Mouse (Mus musculus) left cerebral cortex, postnatal 36 days (tissue): ENCODE measurements at regions not wholly inside any gene's neighbourhood (a gene's known extent, or its start where the extent isn't known, plus 50 kb on each side); places are given as distances from the start of the nearest gene placed in this dataset.

Experiments used
- DNase-seq, 2 experiments: peaks; one replicate each; pipeline ENCODE4 v3.0.0; 2021 to 2022; ENCODE audit warnings: low spot score in 2 of 2, mixed read lengths in 1 of 2
- intact Hi-C: fragments of 180-260 bp; cut with DNase I; formaldehyde crosslinking; loops from one replicate; pipeline ENCODE4 v1.15.1; 2025

DNA sequence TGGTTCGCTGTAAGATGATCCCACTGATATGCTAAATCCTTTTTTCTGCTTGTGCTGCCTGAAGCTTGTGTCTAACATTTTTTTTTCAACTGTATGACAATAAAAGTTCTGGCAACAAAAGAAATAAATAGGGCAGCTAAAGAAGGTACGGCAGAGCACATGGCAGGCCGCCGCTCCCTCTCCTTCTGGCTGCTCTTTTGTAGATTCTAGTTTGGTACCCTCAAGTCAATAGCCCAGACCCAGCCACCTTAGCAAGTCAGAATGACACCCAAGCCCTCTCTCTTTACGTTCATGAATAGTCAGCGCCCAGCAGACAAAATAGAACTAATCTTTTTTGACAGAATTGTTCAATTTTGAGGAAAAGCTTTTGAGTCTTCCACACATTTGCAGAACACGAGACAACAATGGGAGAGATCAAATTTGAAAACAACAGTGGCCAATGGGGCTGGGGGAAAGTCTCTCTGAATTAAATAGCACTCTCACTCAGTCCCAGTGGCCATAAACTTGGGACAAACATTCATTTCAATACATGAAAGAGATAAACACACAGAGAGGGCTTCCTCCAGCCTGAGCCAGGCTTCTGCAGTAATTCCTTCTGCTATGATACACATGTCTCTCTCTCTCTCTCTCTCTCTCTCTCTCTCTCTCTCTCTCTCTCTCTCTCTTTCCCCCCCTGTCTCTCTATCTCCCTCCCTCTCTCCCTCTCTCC, 180.0 kb upstream of the Otx2 start:
- intact Hi-C loops = no loop called here
- no peak for DNase-seq

DNA sequence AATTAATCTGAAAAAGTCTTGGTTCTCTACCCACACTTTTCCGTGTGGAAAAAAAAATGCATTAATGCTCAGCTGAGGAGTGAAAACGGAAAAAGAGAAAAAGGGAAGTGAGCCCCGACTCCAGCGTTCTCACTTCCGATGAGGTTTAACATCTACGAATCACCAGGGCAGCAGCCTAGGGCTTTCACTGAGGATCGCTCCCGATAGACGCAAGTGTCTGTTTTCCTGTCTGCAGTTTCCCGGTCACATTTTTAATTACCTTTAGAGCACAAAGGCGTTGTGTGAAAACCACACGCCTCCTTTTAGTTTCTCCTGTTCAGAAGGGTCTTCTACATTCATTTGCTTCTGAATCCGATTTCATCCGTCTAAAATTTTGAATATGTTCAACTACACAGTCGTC, 179.2 kb upstream of the Otx2 start:
- no peak for DNase-seq
- intact Hi-C loops = no loop called here

DNA sequence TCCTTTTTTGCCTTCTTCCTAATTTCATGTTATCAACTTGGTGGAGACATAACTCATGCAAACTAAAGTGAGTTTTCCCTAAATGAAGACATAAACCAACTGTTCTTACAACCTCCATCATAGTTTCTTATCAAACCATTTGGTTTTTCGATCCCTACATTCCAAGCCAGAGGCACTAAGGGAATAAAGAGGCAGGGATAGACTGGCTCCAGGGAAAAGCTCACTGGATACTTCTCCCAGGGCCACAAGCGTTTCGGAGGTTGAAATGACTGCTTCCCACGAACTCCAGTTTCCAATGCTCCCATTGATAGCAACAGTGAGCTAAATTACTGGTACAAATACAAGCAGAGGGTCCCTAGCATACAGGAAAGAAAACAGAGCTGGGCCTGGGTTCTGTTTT, 178.4 kb upstream of the Otx2 start:
- no peak for DNase-seq

DNA sequence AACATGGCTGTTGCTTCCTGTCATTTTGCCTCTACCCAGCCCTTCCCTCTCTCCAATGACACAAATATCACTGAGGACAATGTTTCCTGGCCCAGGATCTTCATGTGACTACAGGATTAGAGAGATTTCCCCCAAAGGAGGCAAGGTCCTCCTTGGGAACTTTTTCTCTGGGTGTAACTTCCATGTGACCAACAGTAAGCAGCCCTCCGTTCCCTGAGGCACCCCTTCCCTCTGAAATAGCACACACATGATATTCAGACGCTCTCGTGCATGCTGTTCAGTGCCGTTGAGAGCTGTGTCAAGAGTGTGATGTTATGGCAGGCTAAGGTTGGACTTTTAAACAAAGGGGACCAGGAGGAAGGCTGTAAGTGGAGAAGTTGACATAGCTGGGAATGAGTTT, 169.2 kb upstream of the Otx2 start:
- intact Hi-C loops = no loop called here
- DNase-seq = no peak

More for the DNA sequence above, 178.4 kb upstream of the Otx2 start:
- intact Hi-C loops = no loop called here

DNA sequence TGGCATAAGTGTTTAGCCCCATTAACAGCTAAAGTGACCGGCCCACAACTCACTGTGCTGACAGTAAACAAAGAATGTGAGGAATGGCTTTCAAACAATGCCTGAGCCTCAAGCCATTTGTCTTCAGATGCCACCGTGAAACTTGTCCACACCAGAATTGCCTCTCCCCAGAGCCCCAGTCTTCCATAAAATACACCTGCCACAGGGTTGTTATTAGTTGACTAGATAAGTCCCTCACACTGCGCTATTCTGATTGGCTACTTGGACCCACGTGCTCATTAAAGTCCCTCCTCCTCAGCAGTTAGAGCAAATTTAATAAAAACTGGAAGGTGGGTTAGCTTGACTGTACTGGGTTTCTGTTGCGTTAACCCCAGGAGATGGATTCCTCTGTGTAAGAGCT, 167.7 kb upstream of the Otx2 start:
- no peak for DNase-seq

DNA sequence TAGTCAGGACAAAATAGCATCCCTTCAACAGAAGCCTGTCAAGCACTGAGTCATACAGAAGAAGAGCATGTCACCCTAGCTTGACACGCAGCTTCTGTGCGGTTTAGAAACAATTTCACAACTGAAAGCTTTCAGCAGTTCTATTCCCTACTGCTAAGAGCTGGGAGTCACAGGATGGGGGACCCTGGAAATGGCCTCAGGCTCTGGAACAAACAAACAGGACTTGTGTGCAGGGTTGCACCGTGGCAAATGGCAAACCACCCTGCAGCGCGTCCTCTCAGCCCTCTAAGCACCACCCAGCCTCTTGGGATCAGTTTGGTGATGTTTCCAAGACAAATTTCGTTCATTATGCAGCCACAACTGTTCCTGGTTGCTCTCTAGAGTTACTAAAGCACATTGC, 163.6 kb upstream of the Otx2 start:
- intact Hi-C loops = no loop called here
- DNase-seq = no peak

More for the DNA sequence above, 167.7 kb upstream of the Otx2 start:
- intact Hi-C loops = no loop called here

DNA sequence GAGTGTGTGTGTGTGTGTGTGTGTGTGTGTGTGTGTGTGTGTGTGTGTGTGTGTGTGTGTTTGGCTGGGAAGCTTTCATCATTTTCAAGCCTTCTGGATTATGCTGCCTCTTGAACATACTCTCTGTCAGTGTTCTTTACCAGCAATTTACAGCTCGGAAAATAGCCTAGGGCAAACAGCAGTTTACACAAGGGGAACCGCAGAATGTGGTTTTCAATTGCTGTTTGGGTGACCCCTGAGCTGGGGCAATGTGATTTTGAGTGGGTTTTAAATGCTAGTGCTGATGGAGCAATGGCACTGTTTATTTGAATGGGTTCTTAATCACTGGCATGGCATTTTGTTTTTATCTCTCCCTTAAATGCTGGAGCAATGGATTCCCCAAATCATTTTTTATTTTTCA, 162.5 kb upstream of the Otx2 start:
- no peak for DNase-seq
- intact Hi-C loops = no loop called here

DNA sequence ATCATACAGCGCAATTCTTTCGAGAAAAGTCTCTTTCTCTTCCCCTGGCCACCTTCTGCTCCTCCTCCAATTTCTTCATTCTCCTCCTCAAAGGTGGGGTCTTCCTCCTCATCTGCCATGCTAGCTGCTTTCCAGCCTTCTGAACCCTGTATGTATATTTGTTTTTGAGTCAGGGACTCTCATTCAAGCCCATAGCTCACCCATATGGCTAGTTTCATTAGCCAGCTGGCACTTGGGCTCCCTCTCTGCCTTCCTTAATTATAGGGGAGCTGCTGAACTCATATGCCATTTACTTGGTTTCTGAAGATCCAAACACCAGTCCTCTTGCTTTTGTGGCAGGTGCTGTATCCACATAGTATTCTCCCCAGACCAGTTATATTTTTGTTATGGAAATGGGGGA, 160.8 kb upstream of the Otx2 start:
- intact Hi-C loops = no loop called here
- no peak for DNase-seq

DNA sequence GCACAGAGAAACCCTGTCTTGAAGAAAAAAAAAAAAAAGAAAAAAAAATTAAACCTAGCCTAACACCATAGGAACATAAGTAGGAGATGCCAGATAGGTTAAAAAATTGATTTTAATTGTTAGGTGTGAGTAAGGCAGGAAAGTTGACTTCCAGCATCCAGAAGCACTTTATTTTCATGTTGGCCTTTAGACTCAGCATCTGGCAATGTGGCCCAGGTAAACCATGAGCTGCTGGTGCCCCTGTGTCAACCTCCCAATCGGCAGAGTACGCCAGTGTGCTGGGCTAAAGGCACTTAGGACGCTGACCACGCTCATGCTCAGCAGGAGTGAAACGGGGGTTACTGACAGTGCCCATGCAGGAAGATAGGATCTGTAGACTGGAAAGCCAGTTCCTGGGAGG, 152.8 kb upstream of the Otx2 start:
- intact Hi-C loops = no loop called here
- DNase-seq = no peak

DNA sequence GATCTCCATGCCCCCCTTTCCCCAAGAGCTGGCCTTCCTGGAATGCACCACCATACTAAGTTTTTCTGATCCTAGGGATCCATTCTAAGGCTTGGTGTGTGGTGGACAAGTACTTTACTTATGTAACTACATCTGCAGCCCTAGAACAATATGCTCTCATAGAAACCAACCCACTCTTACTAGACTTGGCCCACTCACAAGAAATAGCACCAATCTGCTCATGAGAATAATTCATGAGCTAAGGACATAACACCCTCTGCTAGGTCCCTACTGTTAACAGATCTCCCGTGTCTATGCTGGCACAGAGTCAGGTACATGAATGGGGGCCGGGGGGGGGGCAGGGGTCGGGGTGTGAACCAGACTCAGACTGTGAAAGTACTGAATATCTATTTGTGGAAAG, 150.8 kb upstream of the Otx2 start:
- DNase-seq = peak in 1 of 2 experiments; percentile 7
- intact Hi-C loops = no loop called here

DNA sequence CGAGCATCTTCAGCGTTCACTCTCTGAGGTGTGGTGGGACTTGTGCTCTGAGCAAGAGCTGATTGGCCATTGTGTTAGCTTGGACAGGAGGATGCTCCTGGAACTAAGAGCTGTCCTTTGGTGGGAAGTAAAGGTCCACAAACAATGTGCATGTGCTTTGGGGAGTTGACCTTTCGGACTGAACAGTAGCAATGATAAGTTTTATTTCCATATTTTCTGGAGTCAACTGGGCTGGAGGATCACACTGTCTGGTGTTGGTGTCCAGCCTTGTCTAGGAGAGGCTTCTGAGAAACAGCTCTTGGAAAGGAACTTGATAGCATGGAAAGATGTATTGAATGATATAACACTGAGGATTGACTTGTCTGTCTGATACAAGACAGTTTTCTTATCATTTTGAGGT, 142.3 kb upstream of the Otx2 start:
- intact Hi-C loops = no loop called here
- DNase-seq = no peak

DNA sequence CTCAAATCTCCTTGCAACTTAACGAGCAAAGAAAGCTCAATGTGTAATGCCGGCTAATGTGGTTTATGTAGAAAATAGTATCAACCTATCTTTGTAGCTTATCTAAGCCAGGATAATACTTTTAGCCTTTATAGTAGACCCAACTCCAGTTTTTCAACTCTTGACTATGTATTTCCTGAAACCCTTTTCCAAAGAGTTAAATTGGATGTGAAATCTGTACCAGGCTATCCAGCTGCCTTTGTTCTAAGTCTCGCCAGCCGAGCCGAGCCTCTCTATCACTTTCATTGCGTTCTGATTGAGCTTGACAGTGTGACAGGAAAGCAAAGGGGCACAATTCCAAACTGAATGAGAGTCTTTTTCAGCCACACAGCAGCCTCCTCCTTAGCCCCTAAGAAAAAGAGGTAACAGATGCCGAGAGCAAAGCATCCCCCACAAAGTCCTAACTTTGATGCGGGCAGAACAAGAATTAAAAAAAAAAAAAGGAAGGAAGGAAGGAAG, 141.7 kb upstream of the Otx2 start:
- intact Hi-C loops = no loop called here
- DNase-seq = no peak

DNA sequence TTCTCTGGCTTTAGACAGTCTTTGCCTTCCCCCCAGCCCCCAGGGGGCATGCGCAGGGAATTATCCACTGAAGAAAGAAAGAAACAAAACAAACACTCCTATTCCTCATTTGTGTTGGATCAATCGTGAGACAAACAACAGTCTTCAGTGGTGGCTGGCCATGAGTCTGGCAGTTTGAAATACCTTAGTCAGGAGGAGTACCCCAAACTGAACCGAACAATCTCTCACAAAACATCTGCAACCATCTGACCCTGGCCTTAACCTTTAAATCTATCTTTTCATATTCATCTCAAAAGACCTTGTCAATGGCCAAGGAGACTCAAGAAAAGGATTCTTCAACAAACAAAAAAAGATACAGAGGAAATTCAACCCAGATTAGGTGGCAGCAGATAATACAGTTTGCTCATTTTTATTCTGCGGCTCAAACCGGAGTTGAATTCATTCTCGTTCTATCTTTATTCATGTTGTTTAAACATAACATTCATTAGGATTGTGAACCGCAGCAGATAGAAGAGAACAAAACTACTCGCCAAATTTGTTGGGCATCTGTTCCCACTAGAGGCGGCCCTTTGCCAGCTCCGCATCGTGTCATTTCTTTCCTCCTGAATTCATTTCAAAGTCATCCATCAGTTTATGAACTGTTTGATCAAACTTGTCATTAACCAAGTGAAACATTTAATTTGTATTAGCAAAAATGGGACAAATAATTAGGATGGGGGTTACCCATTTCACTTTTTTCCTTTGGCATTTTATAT, 139.3 kb upstream of the Otx2 start:
- intact Hi-C loops = no loop called here
- no peak for DNase-seq

DNA sequence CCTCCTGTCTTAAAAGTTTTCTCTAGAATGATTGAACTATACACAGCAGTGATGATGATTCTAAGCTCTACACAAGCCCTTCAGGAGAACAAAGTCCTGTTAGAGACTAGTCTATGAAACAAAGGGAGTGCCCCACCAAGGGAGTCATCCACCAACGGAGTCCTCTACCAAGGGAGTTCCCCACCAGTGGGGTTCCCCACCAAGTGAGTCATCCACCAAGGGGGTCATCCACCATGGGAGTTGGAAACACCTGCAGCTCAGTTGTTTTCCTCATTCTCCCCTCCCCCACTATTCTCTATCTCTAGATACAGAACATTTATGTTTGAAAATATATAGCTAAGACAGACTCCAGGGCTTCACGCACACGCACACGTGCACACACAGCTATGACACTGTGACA, 130.5 kb upstream of the Otx2 start:
- no peak for DNase-seq
- intact Hi-C loops = no loop called here

DNA sequence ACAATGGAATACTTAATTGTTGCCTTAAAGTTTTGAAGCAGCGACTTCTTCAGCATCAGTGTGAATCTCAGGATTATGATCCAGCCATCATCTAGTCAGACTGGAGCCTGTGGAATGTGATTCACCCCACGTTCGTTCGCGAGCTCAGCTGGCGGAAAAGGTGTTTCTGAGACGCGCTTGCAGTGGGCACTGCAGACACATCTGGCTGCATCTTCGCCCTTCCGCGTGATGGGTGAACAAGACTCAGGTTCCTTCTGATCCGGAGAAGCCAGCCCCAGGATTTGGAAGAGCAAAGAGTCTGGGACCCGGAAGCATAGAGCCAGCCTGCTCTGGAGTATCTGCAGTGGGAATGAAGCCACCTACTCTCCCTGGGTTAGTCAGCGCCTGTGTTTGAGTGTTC, 127.7 kb upstream of the Otx2 start:
- no peak for DNase-seq
- intact Hi-C loops = no loop called here

DNA sequence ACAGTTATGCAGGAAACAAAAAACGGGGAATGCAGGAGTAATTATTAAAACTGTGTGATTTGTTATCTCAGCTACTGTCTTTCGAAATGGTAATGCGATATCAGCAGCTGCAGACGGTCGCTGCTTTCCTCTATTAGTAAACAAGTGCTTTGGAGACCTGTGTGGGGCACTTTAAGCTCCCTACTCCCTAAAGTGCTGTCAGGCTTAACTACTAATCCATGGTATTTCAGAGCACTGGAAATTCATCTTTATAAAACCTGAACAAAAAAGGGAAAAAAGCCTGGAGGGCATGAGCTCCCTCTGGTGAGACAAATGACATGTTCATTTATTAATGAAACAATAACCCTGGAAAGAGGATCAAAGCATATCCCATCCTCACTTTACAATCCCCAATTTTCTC, 127.2 kb upstream of the Otx2 start:
- intact Hi-C loops = no loop called here
- DNase-seq = no peak

DNA sequence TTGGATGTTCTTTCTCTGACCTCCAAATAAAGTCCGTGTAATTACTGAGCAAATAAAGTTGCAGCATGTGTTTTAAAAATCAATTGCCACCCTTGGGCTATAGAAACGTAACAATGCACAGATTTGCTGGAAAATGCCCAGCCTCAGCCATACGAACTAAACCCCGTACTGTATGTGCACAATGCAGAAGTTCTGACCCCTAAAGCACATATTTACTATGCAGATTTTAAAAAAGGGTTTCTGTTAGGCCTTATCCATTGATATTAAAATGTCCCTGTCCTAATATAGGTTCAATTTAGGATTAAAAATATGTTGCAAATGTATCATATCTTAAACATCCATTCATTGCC, 126.5 kb upstream of the Otx2 start:
- no peak for DNase-seq
- intact Hi-C loops = no loop called here

DNA sequence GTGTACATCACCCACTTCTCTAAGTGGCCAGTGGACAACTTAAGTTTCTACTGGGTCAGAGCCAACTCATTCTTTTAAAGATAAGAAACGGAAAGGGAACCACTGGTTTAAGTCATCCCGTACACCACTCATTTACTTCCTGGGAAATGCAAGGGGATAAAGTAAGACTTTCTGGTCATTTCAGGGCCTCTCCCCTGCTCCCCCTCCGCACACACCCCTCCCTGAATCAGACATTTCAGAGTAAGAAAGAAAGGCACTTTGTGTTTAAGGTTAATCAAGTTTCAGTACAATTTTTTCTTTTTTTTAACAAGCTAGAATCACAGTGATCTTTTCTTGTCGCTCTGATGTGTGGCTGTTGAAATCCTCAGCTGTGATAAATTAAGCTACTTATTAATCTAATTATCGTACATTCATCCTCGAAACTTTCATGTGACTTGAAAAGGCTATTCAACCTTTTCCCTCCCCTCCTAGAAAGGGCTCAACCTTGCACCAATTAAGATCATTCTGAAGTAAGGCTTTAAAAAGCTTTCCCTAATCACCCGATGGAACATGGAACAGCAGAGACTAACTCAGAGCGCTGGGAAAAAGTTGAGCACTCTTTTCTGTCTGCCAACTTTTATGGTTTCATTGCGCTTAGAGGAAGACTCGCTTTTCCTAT, 126.0 kb upstream of the Otx2 start:
- intact Hi-C loops = no loop called here

DNA sequence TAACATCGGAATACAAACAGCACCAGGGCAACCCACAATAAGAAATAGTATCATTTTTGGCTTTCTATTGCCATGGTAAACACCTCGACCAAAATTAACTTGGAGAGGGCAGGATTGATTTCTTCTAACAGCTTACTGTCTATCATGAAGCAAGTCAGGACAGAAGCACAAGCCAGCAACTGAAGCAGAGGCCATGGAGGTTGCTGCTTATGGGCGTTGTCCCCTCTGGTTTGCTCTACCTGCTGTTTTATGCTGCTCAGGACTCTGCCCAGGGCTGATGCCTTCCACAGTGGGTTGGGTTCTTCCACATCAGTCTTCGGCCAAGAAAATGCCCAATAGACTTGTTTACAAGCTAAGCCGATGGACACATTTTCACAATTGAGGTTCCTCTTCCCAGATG, 117.9 kb upstream of the Otx2 start:
- DNase-seq = no peak
- intact Hi-C loops = no loop called here

More for the DNA sequence above, 126.0 kb upstream of the Otx2 start:
- DNase-seq = no peak

DNA sequence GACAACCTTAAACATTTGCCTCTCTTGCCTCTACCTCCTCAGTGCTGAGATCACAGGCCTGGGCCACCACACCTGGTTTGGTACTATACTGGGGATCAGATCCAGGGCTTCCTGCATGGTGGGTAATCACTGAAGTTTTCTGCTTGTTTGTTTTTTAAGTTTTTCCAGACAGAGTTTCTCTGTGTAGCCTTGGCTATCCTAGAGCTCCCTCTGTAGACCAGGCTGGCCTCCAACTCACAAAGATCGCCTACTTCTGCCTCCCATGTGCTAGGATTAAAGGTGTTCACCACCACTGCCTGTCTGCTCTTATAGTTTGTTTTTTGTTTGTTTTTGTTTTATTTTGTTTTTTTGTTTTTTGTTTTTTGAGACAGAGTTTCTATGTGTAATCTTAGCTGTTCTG, 105.7 kb upstream of the Otx2 start:
- intact Hi-C loops = no loop called here
- DNase-seq = no peak

DNA sequence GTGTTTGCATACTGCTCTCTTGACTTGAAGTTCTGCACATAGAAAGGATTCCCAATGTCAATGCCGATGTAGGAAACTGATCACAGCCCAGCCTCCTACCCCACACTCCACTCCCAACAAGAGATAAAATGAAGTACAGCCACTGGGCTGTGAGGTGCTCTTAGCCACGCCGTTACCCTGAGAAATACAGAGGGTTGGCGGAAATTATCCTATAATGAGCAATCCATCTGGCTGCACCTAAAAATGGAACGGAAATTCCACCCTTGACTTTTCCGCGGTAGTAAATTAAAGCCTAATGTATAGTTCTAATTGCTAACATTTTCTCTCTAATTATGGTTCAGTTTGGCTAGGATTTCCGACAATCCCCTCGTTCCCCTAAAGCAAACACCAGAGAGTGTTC, 97.2 kb upstream of the Otx2 start:
- DNase-seq = no peak
- intact Hi-C loops = no loop called here
